ENCODE assay signal across 20 mouse cellular contexts in the genomic region with DNA sequence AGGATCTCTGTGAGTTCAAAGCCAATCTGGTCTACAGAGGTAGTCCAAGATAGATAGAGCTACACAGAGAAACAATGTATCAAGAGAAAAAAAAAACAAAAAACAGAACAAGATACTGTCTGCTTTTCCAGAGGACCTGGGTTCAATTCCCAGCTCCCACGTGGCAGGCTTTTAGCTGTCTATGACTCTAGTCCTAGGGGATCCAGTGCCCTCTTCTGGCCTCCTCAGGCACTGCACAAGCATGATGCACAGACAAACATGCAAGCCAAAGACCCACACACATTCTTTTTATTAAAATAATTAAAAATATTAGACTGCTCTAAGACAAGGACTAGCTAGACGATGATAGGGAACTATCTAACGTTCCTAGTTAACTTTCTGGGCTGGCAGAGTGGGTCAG. TPM values are rescaled to one million over a fixed set of nuclear protein-coding genes. Genes with fewer than 3 reads are reported as not detected.
DNase-seq lines count a peak whose midpoint lies in the region; ATAC-seq and TF ChIP-seq lines count a peak whose summit lies in the region.
"Had no signal": no experiment of that assay in that cellular context is flagged by ENCODE, and none has a peak within 500 bp of the region (broad histone marks: within the 10 kb centered on the region; RNA-seq: fewer than 3 reads in every experiment).

No protein-coding gene starts in this region.

- no peak overlapping the region for H3K4me3 ChIP-seq in forebrain, postnatal 0 days (ENCODE audit: low read depth, low read length)
- H3K4me3 ChIP-seq in forebrain, embryonic 13.5 days = no peak overlapping the region
- H3K4me3 ChIP-seq in liver, adult 2 months (ENCODE audit: insufficient read depth, low read depth, low read length) = no peak overlapping the region
- H3K4me3 ChIP-seq in liver, embryonic 11.5 days (ENCODE audit: low read depth, low read length) = no peak overlapping the region
- H3K4me3 ChIP-seq: forebrain, embryonic 10.5 days; heart, embryonic 12.5 days; liver, embryonic 15.5 days; midbrain, embryonic 10.5 days had no signal

- no peaks in the 10 kb centered on the region for H3K79me2 ChIP-seq in liver, adult 2 months (ENCODE audit: control insufficient read depth, insufficient read depth, low read length)

- no peaks in the 10 kb centered on the region for H3K9me3 ChIP-seq in forebrain, postnatal 0 days (ENCODE audit: low read length)
- H3K9me3 ChIP-seq in forebrain, embryonic 13.5 days (replicated peaks) = no peaks in the 10 kb centered on the region
- no peaks in the 10 kb centered on the region for H3K9me3 ChIP-seq in liver, embryonic 11.5 days (ENCODE audit: control insufficient read depth, low read length)
- H3K9me3 ChIP-seq: liver, embryonic 15.5 days; midbrain, embryonic 10.5 days had no signal

- H3K36me3 ChIP-seq in forebrain, postnatal 0 days (ENCODE audit: insufficient read depth) = no peaks in the 10 kb centered on the region
- H3K36me3 ChIP-seq in forebrain, embryonic 13.5 days (ENCODE audit: poor library complexity, severe bottlenecking) = peaks cover 10% of the 10 kb centered on the region; the same call in 1 of the 2 replicates
- H3K36me3 ChIP-seq in liver, adult 2 months (ENCODE audit: control insufficient read depth, insufficient read depth, low read length) = no peaks in the 10 kb centered on the region
- no peaks in the 10 kb centered on the region; the same call in 1 of the 2 replicates for H3K36me3 ChIP-seq in liver, embryonic 11.5 days (ENCODE audit: control insufficient read depth, insufficient read depth, low read length)
- H3K36me3 ChIP-seq: liver, embryonic 15.5 days had no signal

- TF ChIP-seq CTCF in forebrain, postnatal 0 days (IDR thresholded peaks at IDR 0.05; ENCODE audit: low read depth) = peak; percentile 7; the same call in 1 of the 2 replicates
- peak; percentile 25; the same call in 1 of the 2 replicates for TF ChIP-seq CTCF in liver, adult 2 months (IDR thresholded peaks at IDR 0.05; ENCODE audit: low read depth, low read length)

- H3K9ac ChIP-seq in forebrain, postnatal 0 days = no peak overlapping the region
- H3K9ac ChIP-seq in forebrain, embryonic 13.5 days = no peak overlapping the region
- H3K9ac ChIP-seq in liver, adult 2 months (ENCODE audit: low read depth, low read length) = no peak overlapping the region
- no peak overlapping the region for H3K9ac ChIP-seq in liver, embryonic 11.5 days (ENCODE audit: low read depth, low read length)
- H3K9ac ChIP-seq: heart, embryonic 12.5 days; liver, embryonic 15.5 days had no signal

- 99% methylated on average over 3 of the region's 3 CpGs for WGBS in forebrain, postnatal 0 days
- WGBS in forebrain, embryonic 13.5 days = 89% methylated on average over 3 of the region's 3 CpGs
- 95% methylated on average over 3 of the region's 3 CpGs for WGBS in liver, adult 2 months
- 84% methylated on average over 3 of the region's 3 CpGs for WGBS in liver, embryonic 11.5 days

- H3K27me3 ChIP-seq in forebrain, postnatal 0 days (ENCODE audit: insufficient read depth, low read length) = no peaks in the 10 kb centered on the region
- no peaks in the 10 kb centered on the region for H3K27me3 ChIP-seq in forebrain, embryonic 13.5 days
- no peaks in the 10 kb centered on the region for H3K27me3 ChIP-seq in liver, adult 2 months (ENCODE audit: control insufficient read depth, insufficient read depth, low read length)
- H3K27me3 ChIP-seq in liver, embryonic 11.5 days (replicated peaks; ENCODE audit: control insufficient read depth, insufficient read depth, low read length) = no peaks in the 10 kb centered on the region
- H3K27me3 ChIP-seq: heart, embryonic 12.5 days; liver, embryonic 15.5 days had no signal

- no peak for ATAC-seq in forebrain, postnatal 0 days
- ATAC-seq in forebrain, embryonic 13.5 days = no peak
- no peak for ATAC-seq in liver, embryonic 11.5 days (replicated peaks; ENCODE audit: low FRiP score)
- ATAC-seq: CD4-positive, CD25-positive, alpha-beta regulatory T cell, adult 4 months; hindbrain, embryonic 16.5 days had no signal

- H3K4me2 ChIP-seq in forebrain, postnatal 0 days (ENCODE audit: low read depth) = no peak overlapping the region
- no peak overlapping the region for H3K4me2 ChIP-seq in forebrain, embryonic 13.5 days
- H3K4me2 ChIP-seq in liver, embryonic 11.5 days = no peak overlapping the region
- H3K4me2 ChIP-seq: heart, embryonic 12.5 days; liver, embryonic 15.5 days had no signal

- TF ChIP-seq POLR2A in liver, adult 2 months (IDR thresholded peaks at IDR 0.05; ENCODE audit: extremely low read depth, insufficient read depth, low read length) = no peak

- DNase-seq in forebrain, postnatal 0 days = no peak
- DNase-seq in liver, adult 2 months (ENCODE audit: extremely low read depth, low read depth, low spot score) = no peak
- no peak for DNase-seq in liver, embryonic 11.5 days (ENCODE audit: low spot score)
- peak; percentile 13 for DNase-seq in thymus, postnatal 14 days
- DNase-seq in thymus, adult 18-20 months = no peak
- DNase-seq in testis, postnatal 14 days (ENCODE audit: low spot score) = peak; percentile 29
- no peak for DNase-seq in cerebellum, adult 11-12 months
- DNase-seq: cerebellum, postnatal 10 days; gastrocnemius, postnatal 36 days; kidney, adult 8-10 months; left cerebral cortex, postnatal 4 days; lung, postnatal 4 days; thymus, postnatal 36 days had no signal

- H3K4me1 ChIP-seq in forebrain, postnatal 0 days (ENCODE audit: insufficient read depth) = peaks cover 18% of the 10 kb centered on the region; the same call in 1 of the 2 replicates
- peaks cover 25% of the 10 kb centered on the region for H3K4me1 ChIP-seq in forebrain, embryonic 13.5 days
- H3K4me1 ChIP-seq in liver, adult 2 months (ENCODE audit: control insufficient read depth, insufficient read depth, low read length) = peaks cover 3% of the 10 kb centered on the region; the same call in 1 of the 2 replicates
- peaks cover 2% of the 10 kb centered on the region; the same call in 1 of the 2 replicates for H3K4me1 ChIP-seq in liver, embryonic 11.5 days (replicated peaks; ENCODE audit: control insufficient read depth, insufficient read depth, low read length)

- no peak overlapping the region for H3K27ac ChIP-seq in forebrain, postnatal 0 days (ENCODE audit: low read depth, low read length)
- no peak overlapping the region for H3K27ac ChIP-seq in forebrain, embryonic 13.5 days
- no peak overlapping the region for H3K27ac ChIP-seq in liver, adult 2 months (replicated peaks; ENCODE audit: insufficient read depth, low read depth, low read length)
- H3K27ac ChIP-seq in liver, embryonic 11.5 days (ENCODE audit: low read depth, low read length) = no peak overlapping the region
- H3K27ac ChIP-seq: forebrain, embryonic 10.5 days; liver, embryonic 15.5 days; midbrain, embryonic 10.5 days had no signal

RNA-seq across cellular contexts. Expression of a gene that starts 42.9 kb away (rescaled TPM):
- total RNA-seq in forebrain, postnatal 0 days (2014; rRNA removed) = 8.5 and 11.1 TPM in 2 replicates
- 2.0 and 2.2 TPM in 2 replicates for polyA plus RNA-seq in forebrain, postnatal 0 days (2015; fragmentation: Nextera tagmentation; extraction: Ambion mirVana)
- polyA plus RNA-seq in forebrain, embryonic 13.5 days (2015; fragmentation: Nextera tagmentation; extraction: Ambion mirVana) = 3.8 and 5.0 TPM in 2 replicates
- total RNA-seq in liver, adult 2 months (2014; rRNA removed) = 1.3 and 1.5 TPM in 2 replicates
- polyA plus RNA-seq in liver, adult 2 months (2012; rRNA removed) = 1.8 and 2.1 TPM in 2 replicates
- polyA plus RNA-seq in liver, embryonic 11.5 days (2014; fragmentation: Nextera tagmentation; extraction: Ambion mirVana) = 7.2 TPM in 2 replicates

Comparison
In these comparisons a context has a peak if more than half of its experiments do, and no peak if none do; other contexts are left out.
1. DNase-seq: peak in thymus, postnatal 14 days (single experiment) and testis, postnatal 14 days (single experiment); none in forebrain, postnatal 0 days (single experiment), liver, adult 2 months (single experiment), liver, embryonic 11.5 days (single experiment), thymus, adult 18-20 months (0 of 2) and cerebellum, adult 11-12 months (single experiment).